Mouse (Mus musculus): ENCODE measurements around the gene Gm38394. TPM values are rescaled to one million over a fixed set of nuclear protein-coding genes. Genes with fewer than 3 reads are reported as not detected.

Gm38394 gene
- polyA plus RNA-seq, 1 experiment, result 5.5 TPM

- DNase-seq (ENCODE audit: low spot score), result no peak
Observed at GRCm38 (mm10) chr1:133664203-133664970, 3.3 kb upstream of the Gm38394 start.

GRCm38 (mm10) chr1:133663427-133663826, 2.3 kb upstream of the Gm38394 start:
- no peak for DNase-seq (ENCODE audit: low spot score)

- no peak for DNase-seq (ENCODE audit: low spot score)
Observed at GRCm38 (mm10) chr1:133662941-133663340, 1.8 kb upstream of the Gm38394 start.

GRCm38 (mm10) chr1:133660466-133661202, 484 bp downstream of the Gm38394 start, which contains the start of gene Zbed6:
Gene Zbed6 (minus strand): TSS chr1:133660885.
- DNase-seq (ENCODE audit: low spot score), result peak; percentile 60

GRCm38 (mm10) chr1:133658878-133659277, 2.2 kb downstream of the Gm38394 start:
- no peak for DNase-seq (ENCODE audit: low spot score)

GRCm38 (mm10) chr1:133656811-133657210, 4.3 kb downstream of the Gm38394 start:
- DNase-seq (ENCODE audit: low spot score), result no peak

GRCm38 (mm10) chr1:133653033-133653432, 8.1 kb downstream of the Gm38394 start:
- DNase-seq (ENCODE audit: low spot score), result no peak

- DNase-seq (ENCODE audit: low spot score), result no peak
Observed at GRCm38 (mm10) chr1:133650288-133651055, 10.6 kb downstream of the Gm38394 start.

- DNase-seq (ENCODE audit: low spot score), result no peak
Observed at GRCm38 (mm10) chr1:133645652-133646051, 15.5 kb downstream of the Gm38394 start.

- no peak for DNase-seq (ENCODE audit: low spot score)
Observed at GRCm38 (mm10) chr1:133641163-133641562, 20.0 kb downstream of the Gm38394 start.

GRCm38 (mm10) chr1:133638517-133638916, 22.6 kb downstream of the Gm38394 start:
- no peak for DNase-seq (ENCODE audit: low spot score)

- DNase-seq (ENCODE audit: low spot score), result no peak
Observed at GRCm38 (mm10) chr1:133632168-133632567, 28.9 kb downstream of the Gm38394 start.

- DNase-seq (ENCODE audit: low spot score), result no peak
Observed at GRCm38 (mm10) chr1:133625052-133625451, 36.1 kb downstream of the Gm38394 start.

GRCm38 (mm10) chr1:133618311-133618710, 42.8 kb downstream of the Gm38394 start:
- no peak for DNase-seq (ENCODE audit: low spot score)

GRCm38 (mm10) chr1:133617908-133618307, 43.2 kb downstream of the Gm38394 start:
- no peak for DNase-seq (ENCODE audit: low spot score)

- DNase-seq (ENCODE audit: low spot score), result no peak
Observed at GRCm38 (mm10) chr1:133613817-133614216, 47.3 kb downstream of the Gm38394 start.

GRCm38 (mm10) chr1:133611436-133611835, 49.7 kb downstream of the Gm38394 start:
- no peak for DNase-seq (ENCODE audit: low spot score)

GRCm38 (mm10) chr1:133610601-133611000, 50.5 kb downstream of the Gm38394 start:
- no peak for DNase-seq (ENCODE audit: low spot score)

- peak; percentile 88 for DNase-seq (ENCODE audit: low spot score)
Observed at GRCm38 (mm10) chr1:133609771-133610502, 51.2 kb downstream of the Gm38394 start, which contains the start of gene Snrpe. Gene Snrpe (minus strand): TSS chr1:133610291.

GRCm38 (mm10) chr1:133603174-133603573, 57.9 kb downstream of the Gm38394 start:
- no peak for DNase-seq (ENCODE audit: low spot score)

- DNase-seq (ENCODE audit: low spot score), result no peak
Observed at GRCm38 (mm10) chr1:133596298-133597007, 64.7 kb downstream of the Gm38394 start.
